Mouse (Mus musculus) midbrain, embryonic 16.5 days (tissue): Measurements from ENCODE around the gene Smarca4. TPM values are rescaled to one million over a fixed set of nuclear protein-coding genes. Genes with fewer than 3 reads are reported as not detected.
"Not testable (repeated sequence)": the region's sequence is repeated elsewhere in the genome, so short reads cannot be mapped to it uniquely, and the experiment has no call there.

Experiments used
- ATAC-seq: fragments of 200-750 bp; cut with Nextera tagmentation; 2 replicates; pipeline ENCODE4 v1.8.0; 2017; ENCODE audit warnings: moderate TSS enrichment
- H3K27ac ChIP-seq: fragments of 300-500 bp; sonication (generic); 2 replicates; pipeline ENCODE4 v1.5.1; 2014; ENCODE audit warnings: mild to moderate bottlenecking, low read length, mixed read lengths
- H3K27me3 ChIP-seq: fragments of 300-500 bp; sonication (generic); 2 replicates; pipeline ENCODE4 v1.6.1; 2014; ENCODE audit warnings: low read depth, low read length, mixed read lengths; ENCODE audit not compliant: control insufficient read depth, insufficient read depth
- H3K36me3 ChIP-seq: fragments of 300-500 bp; sonication (generic); 2 replicates; pipeline ENCODE4 v1.6.1; 2014; ENCODE audit warnings: mild to moderate bottlenecking, low read length, moderate library complexity, mixed read lengths; ENCODE audit not compliant: control insufficient read depth, insufficient read depth
- H3K4me1 ChIP-seq: fragments of 300-500 bp; sonication (generic); 2 replicates; pipeline ENCODE4 v1.6.1; 2014; ENCODE audit warnings: mild to moderate bottlenecking, low read length, mixed read lengths; ENCODE audit not compliant: control insufficient read depth, insufficient read depth
- H3K4me2 ChIP-seq: fragments of 300-500 bp; sonication (generic); 2 replicates; pipeline ENCODE4 v1.6.1; 2014; ENCODE audit warnings: mild to moderate bottlenecking, low read length, mixed read lengths
- H3K4me3 ChIP-seq: fragments of 300-500 bp; sonication (generic); 2 replicates; pipeline ENCODE4 v1.5.1; 2014; ENCODE audit warnings: low read depth, mild to moderate bottlenecking, low read length, moderate library complexity, mixed read lengths
- H3K9ac ChIP-seq: fragments of 300-500 bp; sonication (generic); 2 replicates; pipeline ENCODE4 v1.6.1; 2014; ENCODE audit warnings: low read depth, low read length, mixed read lengths
- H3K9me3 ChIP-seq: fragments of 300-500 bp; sonication (generic); replicated peaks from 2 replicates; pipeline ENCODE4 v1.6.1; 2014; ENCODE audit warnings: mild to moderate bottlenecking, low read length, mixed read lengths; ENCODE audit not compliant: control insufficient read depth, poor library complexity, severe bottlenecking
- WGBS: fragments of 180-500 bp; shearing (Covaris S2); extraction: QIAGEN DNeasy Blood & Tissue Kit; methylation state at CpG from one replicate; pipeline ENCODE4 v1.1.7; 2014; 5-methylcytosine and 5-hydroxymethylcytosine counted together
- polyA plus RNA-seq: library from polyadenylated mRNA; unstranded; fragments of >200 nt; fragmentation: Nextera tagmentation; extraction: Ambion mirVana; gene quantifications from 2 replicates; pipeline ENCODE4 v1.2.1, GENCODE M21; 2015

Smarca4 gene
- polyA plus RNA-seq, 1 experiment from 2014 or later = 129 TPM

- no peak overlapping the region for H3K4me2 ChIP-seq
- no peak overlapping the region for H3K9ac ChIP-seq
- H3K36me3 ChIP-seq = peaks cover 22% of the 10 kb centered on the region
Measured at GRCm38 (mm10) chr9:21694071-21694470, 78.1 kb downstream of the Smarca4 start.

GRCm38 (mm10) chr9:21695229-21695792 lies 79.3 kb downstream of the Smarca4 start:
- H3K4me2 ChIP-seq = no peak overlapping the region
- no peak overlapping the region for H3K9ac ChIP-seq
- H3K9me3 ChIP-seq = no peaks in the 10 kb centered on the region
- no peak for ATAC-seq
- H3K27me3 ChIP-seq = no peaks in the 10 kb centered on the region
- H3K4me1 ChIP-seq = no peaks in the 10 kb centered on the region
- H3K36me3 ChIP-seq = peaks cover 27% of the 10 kb centered on the region
- no peak overlapping the region for H3K27ac ChIP-seq
- 95% methylated on average over 5 of the region's 5 CpGs for WGBS
- H3K4me3 ChIP-seq = no peak overlapping the region

More at GRCm38 (mm10) chr9:21694071-21694470, 78.1 kb downstream of the Smarca4 start:
- Histone ChIP-seq H3K4me1 (no peaks in the 10 kb centered on the region), H3K9me3 (no peaks in the 10 kb centered on the region), H3K4me3 (no peak overlapping the region), H3K27me3 (no peaks in the 10 kb centered on the region), H3K27ac (no peak overlapping the region)
- no peak for ATAC-seq

GRCm38 (mm10) chr9:21697121-21697520 lies 81.2 kb downstream of the Smarca4 start:
- no peaks in the 10 kb centered on the region for H3K27me3 ChIP-seq
- no peak overlapping the region for H3K27ac ChIP-seq
- no peak overlapping the region for H3K9ac ChIP-seq
- H3K4me2 ChIP-seq = no peak overlapping the region
- 82% methylated on average over 6 of the region's 6 CpGs for WGBS
- no peaks in the 10 kb centered on the region for H3K9me3 ChIP-seq
- H3K4me3 ChIP-seq = no peak overlapping the region
- ATAC-seq = no peak
- peaks cover 41% of the 10 kb centered on the region for H3K36me3 ChIP-seq
- H3K4me1 ChIP-seq = no peaks in the 10 kb centered on the region

GRCm38 (mm10) chr9:21699280-21699679 lies 83.3 kb downstream of the Smarca4 start:
- peaks cover 49% of the 10 kb centered on the region for H3K36me3 ChIP-seq
- not testable (repeated sequence) for H3K9me3 ChIP-seq, H3K4me3 ChIP-seq, H3K4me2 ChIP-seq, H3K4me1 ChIP-seq, ATAC-seq, H3K9ac ChIP-seq, H3K27ac ChIP-seq, H3K27me3 ChIP-seq
- WGBS = 89% methylated on average over 6 of the region's 6 CpGs

- Histone ChIP-seq H3K27me3 (no peaks in the 10 kb centered on the region), H3K4me2 (no peak overlapping the region), H3K9me3 (no peaks in the 10 kb centered on the region), H3K4me3 (no peak overlapping the region), H3K9ac (no peak overlapping the region), H3K36me3 (peaks cover 55% of the 10 kb centered on the region), H3K27ac (no peak overlapping the region), H3K4me1 (no peaks in the 10 kb centered on the region)
- no peak for ATAC-seq
- WGBS = 98% methylated on average over 14 of the region's 14 CpGs
Measured at GRCm38 (mm10) chr9:21701091-21701490, 85.1 kb downstream of the Smarca4 start.

GRCm38 (mm10) chr9:21703494-21703893 lies 87.5 kb downstream of the Smarca4 start:
- no peak overlapping the region for H3K27ac ChIP-seq
- 96% methylated on average over 7 of the region's 7 CpGs for WGBS

GRCm38 (mm10) chr9:21706085-21706484 lies 90.1 kb downstream of the Smarca4 start:
- Histone ChIP-seq H3K27ac (no peak overlapping the region), H3K4me3 (no peak overlapping the region), H3K4me2 (no peak overlapping the region), H3K9me3 (no peaks in the 10 kb centered on the region), H3K27me3 (no peaks in the 10 kb centered on the region), H3K36me3 (peaks cover 44% of the 10 kb centered on the region), H3K4me1 (no peaks in the 10 kb centered on the region), H3K9ac (no peak overlapping the region)
- WGBS = 83% methylated on average over 4 of the region's 4 CpGs
- ATAC-seq = no peak

More at GRCm38 (mm10) chr9:21703494-21703893, 87.5 kb downstream of the Smarca4 start:
- Histone ChIP-seq H3K36me3 (peaks cover 63% of the 10 kb centered on the region), H3K9me3 (no peaks in the 10 kb centered on the region), H3K4me3 (no peak overlapping the region), H3K4me1 (no peaks in the 10 kb centered on the region), H3K4me2 (no peak overlapping the region), H3K27me3 (no peaks in the 10 kb centered on the region), H3K9ac (no peak overlapping the region)
- ATAC-seq = no peak

GRCm38 (mm10) chr9:21706586-21707265 lies 90.8 kb downstream of the Smarca4 start:
- ATAC-seq = peak; percentile 50
- Histone ChIP-seq H3K4me2 (no peak overlapping the region), H3K27ac (no peak overlapping the region), H3K4me1 (no peaks in the 10 kb centered on the region), H3K4me3 (no peak overlapping the region), H3K9ac (no peak overlapping the region), H3K9me3 (no peaks in the 10 kb centered on the region), H3K27me3 (no peaks in the 10 kb centered on the region), H3K36me3 (peaks cover 37% of the 10 kb centered on the region)
- WGBS = 94% methylated on average over 8 of the region's 8 CpGs

- Histone ChIP-seq H3K4me3 (no peak overlapping the region), H3K4me2 (no peak overlapping the region), H3K9ac (no peak overlapping the region), H3K9me3 (no peaks in the 10 kb centered on the region), H3K36me3 (peaks cover 20% of the 10 kb centered on the region), H3K4me1 (no peaks in the 10 kb centered on the region), H3K27ac (no peak overlapping the region), H3K27me3 (no peaks in the 10 kb centered on the region)
- ATAC-seq = no peak
- 94% methylated on average over 3 of the region's 3 CpGs for WGBS
Measured at GRCm38 (mm10) chr9:21709340-21709739, 93.4 kb downstream of the Smarca4 start.
